Mouse (Mus musculus): ENCODE measurements around the gene Sult1a1.
"Not testable (repeated sequence)": the region's sequence is repeated elsewhere in the genome, so short reads cannot be mapped to it uniquely, and the experiment has no call there.

The Sult1a1 gene

GRCm38 (mm10) chr7:126696886-126697285 lies 20.7 kb upstream of the Sult1a1 start:
- DNase-seq (ENCODE audit: low spot score): no peak

- no peak for DNase-seq (ENCODE audit: low spot score)
These were observed 20.1 kb upstream of the Sult1a1 start for GRCm38 (mm10) chr7:126696303-126696702.

- peak; percentile 74 for DNase-seq (ENCODE audit: low spot score)
These were observed 19.5 kb upstream of the Sult1a1 start, which contains the start of gene Slx1b for GRCm38 (mm10) chr7:126695631-126696207. TSS of gene Slx1b (minus strand) at chr7:126695784.

GRCm38 (mm10) chr7:126695210-126695611 lies 19.0 kb upstream of the Sult1a1 start, which contains the start of gene Bola2:
TSS of gene Bola2 (plus strand) at chr7:126695401.
- DNase-seq (ENCODE audit: low spot score): peak; percentile 50

- DNase-seq (ENCODE audit: low spot score): no peak
These were observed 18.3 kb upstream of the Sult1a1 start for GRCm38 (mm10) chr7:126694441-126695051.

- no peak for DNase-seq (ENCODE audit: low spot score)
These were observed 17.5 kb upstream of the Sult1a1 start for GRCm38 (mm10) chr7:126693781-126694180.

GRCm38 (mm10) chr7:126693256-126693655 lies 17.0 kb upstream of the Sult1a1 start:
- peak; percentile 59 for DNase-seq (ENCODE audit: low spot score)

GRCm38 (mm10) chr7:126692426-126692825 lies 16.2 kb upstream of the Sult1a1 start:
- DNase-seq (ENCODE audit: low spot score): no peak

GRCm38 (mm10) chr7:126691676-126692075 lies 15.4 kb upstream of the Sult1a1 start:
- no peak for DNase-seq (ENCODE audit: low spot score)

- DNase-seq (ENCODE audit: low spot score): no peak
These were observed 14.5 kb upstream of the Sult1a1 start for GRCm38 (mm10) chr7:126690737-126691136.

GRCm38 (mm10) chr7:126689021-126689420 lies 12.8 kb upstream of the Sult1a1 start:
- DNase-seq (ENCODE audit: low spot score): no peak

GRCm38 (mm10) chr7:126688156-126688555 lies 11.9 kb upstream of the Sult1a1 start:
- DNase-seq (ENCODE audit: low spot score): not testable (repeated sequence)

- DNase-seq (ENCODE audit: low spot score): no peak
These were observed 5.0 kb upstream of the Sult1a1 start for GRCm38 (mm10) chr7:126681221-126681620.

- DNase-seq (ENCODE audit: low spot score): no peak
These were observed 3.5 kb upstream of the Sult1a1 start for GRCm38 (mm10) chr7:126679683-126680082.

GRCm38 (mm10) chr7:126678545-126679341 lies 2.5 kb upstream of the Sult1a1 start:
- DNase-seq (ENCODE audit: low spot score): no peak

- DNase-seq (ENCODE audit: low spot score): no peak
These were observed 494 bp upstream of the Sult1a1 start for GRCm38 (mm10) chr7:126676631-126677220.

GRCm38 (mm10) chr7:126675104-126675503 lies 1.1 kb downstream of the Sult1a1 start:
- DNase-seq (ENCODE audit: low spot score): no peak

- no peak for DNase-seq (ENCODE audit: low spot score)
These were observed 4.1 kb downstream of the Sult1a1 start for GRCm38 (mm10) chr7:126672111-126672510.

- DNase-seq (ENCODE audit: low spot score): no peak
These were observed 6.1 kb downstream of the Sult1a1 start for GRCm38 (mm10) chr7:126670152-126670551.

GRCm38 (mm10) chr7:126668452-126668851 lies 7.8 kb downstream of the Sult1a1 start:
- DNase-seq (ENCODE audit: low spot score): no peak

- DNase-seq (ENCODE audit: low spot score): no peak
These were observed 8.6 kb downstream of the Sult1a1 start for GRCm38 (mm10) chr7:126667495-126668090.

GRCm38 (mm10) chr7:126665269-126665668 lies 11.0 kb downstream of the Sult1a1 start:
- DNase-seq (ENCODE audit: low spot score): no peak
